Mouse (Mus musculus) ES-E14 (cell line): Measurements from ENCODE around the gene Tenm2. TPM values are rescaled to one million over a fixed set of nuclear protein-coding genes. Genes with fewer than 3 reads are reported as not detected.

ENCODE experiments used
- DNase-seq: peaks from one replicate; pipeline ENCODE4 v3.0.0-alpha.2; 2013; ENCODE audit warnings: low read depth, low spot score
- H3K27ac ChIP-seq: 2 replicates; pipeline ENCODE4 v1.5.1; 2012; ENCODE audit warnings: low read depth, mild to moderate bottlenecking, low read length, moderate library complexity, mixed read lengths; ENCODE audit not compliant: poor library complexity, insufficient read depth, severe bottlenecking
- H3K36me3 ChIP-seq: 2 replicates; pipeline ENCODE4 v1.6.1; 2012; ENCODE audit warnings: mild to moderate bottlenecking, low read length, moderate library complexity, mixed read lengths; ENCODE audit not compliant: control insufficient read depth, poor library complexity, insufficient read depth, severe bottlenecking
- H3K4me1 ChIP-seq, 2 experiments: fragments of 150-350 bp in 1 of 2; sonication (generic) in 1 of 2; 2 replicates each; pipeline ENCODE4 v1.6.1; 2012; ENCODE audit warnings: low read length in 2 of 2, mild to moderate bottlenecking in 1 of 2, mixed read lengths in 1 of 2; ENCODE audit not compliant: control insufficient read depth in 2 of 2, insufficient read depth in 2 of 2, poor library complexity in 1 of 2
- H3K4me3 ChIP-seq, 2 experiments: fragments of 150-350 bp in 1 of 2; sonication (generic) in 1 of 2; 2 replicates each; pipeline ENCODE4 v1.5.1; 2012; ENCODE audit warnings: low read length in 2 of 2, low read depth in 1 of 2, mild to moderate bottlenecking in 1 of 2, mixed read lengths in 1 of 2; ENCODE audit not compliant: insufficient read depth in 1 of 2, poor library complexity in 1 of 2, severe bottlenecking in 1 of 2
- H3K9ac ChIP-seq: 2 replicates; pipeline ENCODE4 v1.6.1; 2012; ENCODE audit warnings: low read depth, mild to moderate bottlenecking, low read length, mixed read lengths; ENCODE audit not compliant: poor library complexity, insufficient read depth, severe bottlenecking
- H3K9me3 ChIP-seq: fragments of 150-350 bp; sonication (generic); 2 replicates; pipeline ENCODE4 v1.6.1; 2012; ENCODE audit warnings: low read depth, mild to moderate bottlenecking, low read length; ENCODE audit not compliant: control insufficient read depth, insufficient read depth
- CHD2 ChIP-seq: IDR thresholded peaks from 2 replicates; pipeline ENCODE4 v1.6.1; 2014; ENCODE audit warnings: mild to moderate bottlenecking, low read depth, low read length, inconsistent platforms
- HCFC1 ChIP-seq: IDR thresholded peaks from 2 replicates; pipeline ENCODE4 v1.6.1; 2012; ENCODE audit warnings: low read length, inconsistent platforms, borderline replicate concordance; ENCODE audit not compliant: insufficient read depth
- MAFK ChIP-seq: IDR thresholded peaks from 2 replicates; pipeline ENCODE4 v1.6.1; 2014; ENCODE audit warnings: mild to moderate bottlenecking, low read depth, low read length, inconsistent platforms; ENCODE audit not compliant: insufficient read depth
- ZC3H11A ChIP-seq: IDR thresholded peaks from 2 replicates; pipeline ENCODE4 v1.6.1; 2012; ENCODE audit warnings: low read depth, mild to moderate bottlenecking, inconsistent platforms, low read length, borderline replicate concordance
- ZNF384 ChIP-seq: IDR thresholded peaks from 2 replicates; pipeline ENCODE4 v1.6.1; 2012; ENCODE audit warnings: low read depth, low read length, inconsistent platforms
- in situ Hi-C, 2 experiments: fragments of 600-800 bp; cut with MboI; formaldehyde crosslinking; loops; one replicate each; pipeline ENCODE4 v1.15.1; 2025; ENCODE audit warnings: low sequenced_read_pairs in 2 of 2, inconsistent platforms in 1 of 2; ENCODE audit not compliant: unreplicated experiment in 2 of 2
- total RNA-seq: library from RNA; depleted of rRNA; stranded (reverse); fragments of 300-350 nt; gene quantifications from 2 replicates; pipeline ENCODE4 v1.2.3, GENCODE M21; 2012

The Tenm2 gene
- total RNA-seq, 1 experiment, result 0.04 TPM

DNA sequence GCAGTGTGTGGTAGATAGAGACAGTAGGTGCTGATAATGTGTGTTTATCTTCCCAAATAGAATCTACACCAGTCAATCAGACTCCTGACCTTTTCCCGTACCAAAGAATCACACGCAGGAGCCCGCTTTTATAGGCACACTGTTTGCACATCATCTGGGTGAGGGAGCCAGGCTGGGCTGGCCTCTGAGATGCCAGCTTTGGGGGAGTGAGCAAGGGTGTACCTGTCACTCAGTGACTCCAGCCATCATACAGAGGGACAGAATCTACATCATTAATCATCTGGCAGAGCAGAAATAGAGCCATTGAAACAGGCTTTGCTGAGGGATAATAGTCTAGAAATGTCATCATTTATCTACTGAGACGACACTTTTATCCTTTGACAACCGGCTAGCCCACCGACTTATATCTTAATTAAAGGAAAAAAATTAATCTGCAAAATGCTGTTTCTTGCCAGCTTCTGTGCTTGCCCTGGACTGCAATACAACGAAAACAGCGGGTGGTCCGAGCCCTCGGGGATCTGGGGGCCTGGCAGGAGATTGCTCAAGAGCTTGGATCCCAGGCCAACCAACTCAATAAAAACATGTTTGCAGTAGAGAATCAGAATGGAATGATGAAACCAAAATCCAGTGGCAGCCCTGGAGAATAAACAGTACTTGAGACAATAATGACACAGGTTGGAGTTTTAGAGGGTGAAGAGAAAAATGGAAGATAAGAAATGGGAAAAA is 1195.1 kb downstream of the Tenm2 start:
- no peaks in the 10 kb centered on the region for H3K4me1 ChIP-seq
- no peaks in the 10 kb centered on the region for H3K9me3 ChIP-seq
- no peak overlapping the region for H3K9ac ChIP-seq
- no peak for DNase-seq
- TF ChIP-seq CHD2 (no peak), HCFC1 (no peak), ZC3H11A (no peak), ZNF384 (no peak), MAFK (no peak)
- no peak overlapping the region for H3K27ac ChIP-seq
- no peaks in the 10 kb centered on the region for H3K36me3 ChIP-seq
- in situ Hi-C loops, result loop anchor here in 1 of 2 experiments (10.0 kb wide), 1 partner anchor 484 kb away; no protein-coding TSS in a partner anchor
- no peak overlapping the region for H3K4me3 ChIP-seq

DNA sequence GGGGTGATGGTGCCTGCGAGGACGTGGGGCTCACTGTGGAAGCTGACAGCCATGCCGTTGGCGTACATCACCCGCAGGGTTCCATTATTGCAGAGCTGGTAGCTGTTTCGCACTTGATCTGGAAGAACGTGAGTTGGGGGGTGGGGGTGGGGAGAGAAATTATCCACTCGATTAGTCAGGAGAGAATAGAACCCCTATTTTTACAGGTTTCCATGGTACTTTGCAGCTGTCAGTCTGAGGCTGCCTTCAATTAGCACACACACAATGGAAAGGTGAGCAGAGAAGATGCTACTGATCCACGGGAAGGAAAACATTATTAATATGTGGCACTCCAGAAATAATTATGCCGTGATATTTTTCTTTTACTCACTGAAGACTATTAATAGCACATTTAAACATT is 1195.9 kb downstream of the Tenm2 start:
- no peak for DNase-seq
- TF ChIP-seq ZC3H11A (no peak), MAFK (no peak), CHD2 (no peak), HCFC1 (no peak), ZNF384 (no peak)
- Histone ChIP-seq H3K4me3 (no peak overlapping the region), H3K27ac (no peak overlapping the region), H3K9ac (no peak overlapping the region), H3K4me1 (no peaks in the 10 kb centered on the region), H3K36me3 (no peaks in the 10 kb centered on the region), H3K9me3 (no peaks in the 10 kb centered on the region)
- in situ Hi-C loops, result loop anchor here in 1 of 2 experiments (10.0 kb wide), 1 partner anchor 485 kb away; no protein-coding TSS in a partner anchor

DNA sequence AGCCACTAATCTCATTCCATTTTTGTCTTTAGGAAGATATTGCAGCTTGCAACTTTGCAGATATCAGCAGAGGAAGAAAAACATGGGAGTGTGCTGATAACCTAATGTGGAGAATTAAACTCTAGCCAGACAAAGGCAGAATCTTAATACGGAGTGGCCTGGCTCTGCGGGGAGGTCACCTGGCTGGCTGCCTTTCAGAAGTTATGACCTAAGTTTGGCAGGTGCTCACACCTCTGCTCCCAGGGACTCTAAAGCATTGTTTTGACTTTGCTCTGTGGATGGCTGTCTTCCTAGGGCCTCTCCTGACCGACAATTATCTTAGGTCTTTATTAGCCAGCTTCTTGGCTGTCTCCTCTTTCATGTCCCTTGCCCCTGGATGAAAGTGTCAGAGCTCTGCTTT is 1197.4 kb downstream of the Tenm2 start:
- DNase-seq, result no peak
- H3K9ac ChIP-seq, result no peak overlapping the region
- H3K36me3 ChIP-seq, result no peaks in the 10 kb centered on the region
- in situ Hi-C loops, result no loop called here
- no peak overlapping the region for H3K27ac ChIP-seq
- no peak overlapping the region for H3K4me3 ChIP-seq
- TF ChIP-seq MAFK, result no peak
- no peak for TF ChIP-seq CHD2
- no peak for TF ChIP-seq HCFC1
- TF ChIP-seq ZC3H11A, result no peak
- TF ChIP-seq ZNF384, result no peak
- no peaks in the 10 kb centered on the region for H3K4me1 ChIP-seq
- no peaks in the 10 kb centered on the region for H3K9me3 ChIP-seq

DNA sequence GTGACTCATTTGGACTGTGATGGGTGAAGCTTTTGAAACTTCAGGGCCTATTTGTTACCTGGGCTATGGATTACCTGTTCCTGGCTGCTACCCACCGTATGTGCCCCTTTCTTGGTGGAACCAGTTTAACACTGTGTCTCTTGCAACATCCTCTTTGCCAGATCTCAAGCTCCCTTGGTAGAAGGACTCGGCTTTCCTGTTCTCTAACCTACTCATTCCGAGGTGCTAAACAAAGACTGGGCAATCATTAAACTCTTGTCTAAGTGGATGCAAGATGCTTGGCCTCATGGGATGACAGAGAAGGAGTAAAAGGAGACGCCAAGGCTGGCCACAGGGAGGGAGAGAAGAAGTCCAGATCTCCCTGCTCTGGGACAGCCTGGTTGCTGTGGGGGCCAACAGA is 1198.5 kb downstream of the Tenm2 start:
- no peak overlapping the region for H3K27ac ChIP-seq
- no peak overlapping the region for H3K4me3 ChIP-seq
- no peak for DNase-seq
- no peaks in the 10 kb centered on the region for H3K9me3 ChIP-seq
- H3K9ac ChIP-seq, result no peak overlapping the region
- in situ Hi-C loops, result no loop called here
- H3K4me1 ChIP-seq, result no peaks in the 10 kb centered on the region
- TF ChIP-seq MAFK (no peak), CHD2 (no peak), ZC3H11A (no peak), HCFC1 (no peak), ZNF384 (no peak)
- H3K36me3 ChIP-seq, result no peaks in the 10 kb centered on the region

DNA sequence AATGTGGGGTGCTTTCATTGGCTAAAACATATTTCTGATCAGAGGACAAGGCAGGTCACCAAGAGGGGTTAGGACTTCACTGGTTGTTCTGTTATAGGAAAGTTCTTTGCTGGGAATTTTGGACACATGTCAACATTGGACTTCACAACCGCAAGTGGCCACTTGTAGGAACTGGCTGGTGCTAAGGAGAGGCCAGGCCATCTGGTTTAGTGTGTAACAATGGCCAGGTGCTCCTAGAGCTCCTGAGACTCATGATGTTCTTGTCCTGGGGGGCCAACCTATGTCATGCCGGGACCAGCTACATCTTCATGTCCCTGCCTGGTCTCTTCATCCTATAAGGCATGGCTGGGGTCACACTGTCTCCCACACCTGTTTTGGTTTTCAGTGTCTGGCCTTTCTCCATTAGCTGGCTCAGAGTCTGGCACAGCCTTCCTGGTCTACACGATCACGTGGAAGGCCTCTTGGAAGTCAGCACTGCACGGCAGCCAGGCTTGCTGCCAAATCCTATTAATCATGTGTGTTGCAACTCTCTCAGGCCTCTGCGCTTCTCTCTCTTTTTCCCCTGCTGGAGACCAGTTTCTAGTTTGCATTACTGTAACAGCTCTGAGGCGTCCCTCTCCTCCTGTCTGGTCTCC is 1199.6 kb downstream of the Tenm2 start:
- DNase-seq, result no peak
- TF ChIP-seq HCFC1 (no peak), ZNF384 (no peak), ZC3H11A (no peak), CHD2 (no peak), MAFK (no peak)
- Histone ChIP-seq H3K36me3 (no peaks in the 10 kb centered on the region), H3K27ac (no peak overlapping the region), H3K9ac (no peak overlapping the region), H3K4me3 (no peak overlapping the region), H3K9me3 (no peaks in the 10 kb centered on the region), H3K4me1 (no peaks in the 10 kb centered on the region)
- in situ Hi-C loops, result no loop called here
